Mouse (Mus musculus) C2C12 (cell line): Measurements from ENCODE around the gene Zfp652.

Experiments used
- CTCF ChIP-seq: IDR thresholded peaks from one replicate; pipeline ENCODE4 v1.5.1; 2011; ENCODE audit not compliant: control insufficient read depth, insufficient read depth, insufficient read length
- FOSL1 ChIP-seq: IDR thresholded peaks from one replicate; pipeline ENCODE4 v1.8.0; 2011; ENCODE audit warnings: mild to moderate bottlenecking, low read length; ENCODE audit not compliant: poor library complexity, insufficient read depth, severe bottlenecking
- MAX ChIP-seq: IDR thresholded peaks from one replicate; pipeline ENCODE4 v1.6.1; 2011; ENCODE audit warnings: mild to moderate bottlenecking, control low read depth
- MYOD1 ChIP-seq: IDR thresholded peaks from one replicate; pipeline ENCODE4 v1.6.1; 2011; ENCODE audit warnings: low read depth; ENCODE audit not compliant: control insufficient read depth, insufficient read length
- MYOG ChIP-seq: IDR thresholded peaks from one replicate; pipeline ENCODE4 v1.6.1; 2011; ENCODE audit not compliant: control insufficient read depth, insufficient read length; ENCODE audit errors: extremely low read depth

GRCm38 (mm10) chr11:95689544-95689943, 22.9 kb upstream of the Zfp652 start:
- TF ChIP-seq FOSL1 (no peak), MYOD1 (no peak), CTCF (no peak), MAX (no peak), MYOG (no peak)
